Mouse (Mus musculus) ES-E14 (cell line): Measurements from ENCODE around the gene Bid. TPM values are rescaled to one million over a fixed set of nuclear protein-coding genes. Genes with fewer than 3 reads are reported as not detected.

Experiments
- DNase-seq: peaks from one replicate; pipeline ENCODE4 v3.0.0-alpha.2; 2013; ENCODE audit warnings: low read depth, low spot score
- H3K27ac ChIP-seq: 2 replicates; pipeline ENCODE4 v1.5.1; 2012; ENCODE audit warnings: low read depth, mild to moderate bottlenecking, low read length, moderate library complexity, mixed read lengths; ENCODE audit not compliant: poor library complexity, insufficient read depth, severe bottlenecking
- H3K36me3 ChIP-seq: 2 replicates; pipeline ENCODE4 v1.6.1; 2012; ENCODE audit warnings: mild to moderate bottlenecking, low read length, moderate library complexity, mixed read lengths; ENCODE audit not compliant: control insufficient read depth, poor library complexity, insufficient read depth, severe bottlenecking
- H3K4me1 ChIP-seq, 2 experiments: fragments of 150-350 bp in 1 of 2; sonication (generic) in 1 of 2; 2 replicates each; pipeline ENCODE4 v1.6.1; 2012; ENCODE audit warnings: low read length in 2 of 2, mild to moderate bottlenecking in 1 of 2, mixed read lengths in 1 of 2; ENCODE audit not compliant: control insufficient read depth in 2 of 2, insufficient read depth in 2 of 2, poor library complexity in 1 of 2
- H3K4me3 ChIP-seq, 2 experiments: fragments of 150-350 bp in 1 of 2; sonication (generic) in 1 of 2; 2 replicates each; pipeline ENCODE4 v1.5.1; 2012; ENCODE audit warnings: low read length in 2 of 2, low read depth in 1 of 2, mild to moderate bottlenecking in 1 of 2, mixed read lengths in 1 of 2; ENCODE audit not compliant: insufficient read depth in 1 of 2, poor library complexity in 1 of 2, severe bottlenecking in 1 of 2
- H3K9ac ChIP-seq: 2 replicates; pipeline ENCODE4 v1.6.1; 2012; ENCODE audit warnings: low read depth, mild to moderate bottlenecking, low read length, mixed read lengths; ENCODE audit not compliant: poor library complexity, insufficient read depth, severe bottlenecking
- H3K9me3 ChIP-seq: fragments of 150-350 bp; sonication (generic); 2 replicates; pipeline ENCODE4 v1.6.1; 2012; ENCODE audit warnings: low read depth, mild to moderate bottlenecking, low read length; ENCODE audit not compliant: control insufficient read depth, insufficient read depth
- CHD2 ChIP-seq: IDR thresholded peaks from 2 replicates; pipeline ENCODE4 v1.6.1; 2014; ENCODE audit warnings: mild to moderate bottlenecking, low read depth, low read length, inconsistent platforms
- HCFC1 ChIP-seq: IDR thresholded peaks from 2 replicates; pipeline ENCODE4 v1.6.1; 2012; ENCODE audit warnings: low read length, inconsistent platforms, borderline replicate concordance; ENCODE audit not compliant: insufficient read depth
- MAFK ChIP-seq: IDR thresholded peaks from 2 replicates; pipeline ENCODE4 v1.6.1; 2014; ENCODE audit warnings: mild to moderate bottlenecking, low read depth, low read length, inconsistent platforms; ENCODE audit not compliant: insufficient read depth
- ZC3H11A ChIP-seq: IDR thresholded peaks from 2 replicates; pipeline ENCODE4 v1.6.1; 2012; ENCODE audit warnings: low read depth, mild to moderate bottlenecking, inconsistent platforms, low read length, borderline replicate concordance
- ZNF384 ChIP-seq: IDR thresholded peaks from 2 replicates; pipeline ENCODE4 v1.6.1; 2012; ENCODE audit warnings: low read depth, low read length, inconsistent platforms
- in situ Hi-C, 2 experiments: fragments of 600-800 bp; cut with MboI; formaldehyde crosslinking; loops; one replicate each; pipeline ENCODE4 v1.15.1; 2025; ENCODE audit warnings: low sequenced_read_pairs in 2 of 2, inconsistent platforms in 1 of 2; ENCODE audit not compliant: unreplicated experiment in 2 of 2
- total RNA-seq: library from RNA; depleted of rRNA; stranded (reverse); fragments of 300-350 nt; gene quantifications from 2 replicates; pipeline ENCODE4 v1.2.3, GENCODE M21; 2012

Bid gene
- total RNA-seq, 1 experiment: 20.0 TPM

DNA sequence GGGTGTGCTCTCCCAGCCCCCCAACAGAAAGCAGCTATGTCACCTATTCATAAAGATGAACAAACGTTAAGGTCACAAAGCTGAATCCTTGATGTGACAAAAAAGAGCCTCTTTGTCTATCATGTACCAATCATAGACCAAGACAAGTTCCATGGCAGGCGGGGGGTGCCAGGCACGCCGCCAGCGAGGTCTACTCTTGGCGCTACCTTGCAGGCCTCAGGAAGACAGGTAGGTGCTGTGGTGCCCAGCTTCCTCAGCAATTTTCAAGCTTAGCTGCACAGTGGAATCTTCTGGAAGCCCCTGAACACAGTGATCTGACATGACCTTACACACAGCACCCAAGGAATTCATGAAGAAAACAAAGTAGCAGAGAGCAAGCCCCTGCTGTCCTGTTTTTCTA is 10.1 kb downstream of the Bid start:
- H3K4me3 ChIP-seq: no peak overlapping the region
- H3K27ac ChIP-seq: no peak overlapping the region
- peaks cover 5% of the 10 kb centered on the region; the same call in 1 of the 2 replicates for H3K36me3 ChIP-seq
- in situ Hi-C loops: no loop called here
- TF ChIP-seq ZC3H11A (no peak), MAFK (no peak), CHD2 (no peak), ZNF384 (no peak), HCFC1 (no peak)
- no peak for DNase-seq
- H3K9ac ChIP-seq: no peak overlapping the region
- no peaks in the 10 kb centered on the region for H3K9me3 ChIP-seq
- peaks cover 3 to 14% of the 10 kb centered on the region in 2 experiments for H3K4me1 ChIP-seq

DNA sequence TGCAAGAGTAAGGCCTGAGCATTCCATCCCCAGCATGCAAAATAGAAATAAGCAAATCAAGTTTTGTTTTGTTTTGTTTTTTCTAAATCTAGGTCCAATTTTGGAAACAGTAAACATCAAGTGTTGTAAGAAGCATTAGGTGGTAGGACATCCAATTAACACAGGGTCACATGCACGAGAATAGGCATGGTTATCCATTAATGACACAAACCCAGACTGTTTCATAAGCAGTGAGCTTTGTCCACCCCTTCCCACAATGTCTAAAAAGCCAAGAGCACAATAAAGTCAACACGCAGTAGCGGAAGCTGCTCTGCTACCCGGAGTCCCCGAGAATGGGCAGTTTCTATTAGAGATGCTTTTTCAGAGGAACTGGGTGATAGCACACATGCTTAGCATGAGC is 11.5 kb downstream of the Bid start:
- Histone ChIP-seq H3K4me3 (no peak overlapping the region), H3K4me1 (peaks cover 3 to 10% of the 10 kb centered on the region in 2 experiments), H3K27ac (no peak overlapping the region), H3K9me3 (no peaks in the 10 kb centered on the region), H3K9ac (no peak overlapping the region), H3K36me3 (peaks cover 9% of the 10 kb centered on the region)
- no peak for TF ChIP-seq CHD2
- TF ChIP-seq ZC3H11A: no peak
- no peak for TF ChIP-seq MAFK
- no peak for TF ChIP-seq HCFC1
- no peak for TF ChIP-seq ZNF384
- DNase-seq: no peak
- in situ Hi-C loops: no loop called here

DNA sequence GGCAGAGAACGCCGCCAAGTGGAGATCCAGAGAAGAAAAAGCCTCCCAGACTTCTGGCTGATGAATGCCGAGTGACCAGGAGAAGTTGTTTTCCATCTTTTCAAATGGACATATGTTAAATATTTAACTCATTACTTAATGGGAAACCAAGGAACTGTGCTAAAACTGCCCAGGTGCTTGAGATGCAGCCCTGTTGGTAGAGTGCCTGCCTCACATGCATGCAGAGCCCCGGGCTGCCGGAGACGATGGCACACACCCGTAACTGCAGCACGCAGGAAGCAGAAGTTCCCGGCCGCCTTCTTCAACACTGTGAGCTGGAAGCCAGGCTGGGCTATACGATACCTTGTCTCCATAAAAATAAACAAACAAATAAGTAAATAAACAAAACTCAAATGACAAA is 12.7 kb downstream of the Bid start:
- Histone ChIP-seq H3K4me3 (no peak overlapping the region), H3K36me3 (peaks cover 14% of the 10 kb centered on the region), H3K4me1 (peaks cover 3 to 10% of the 10 kb centered on the region in 2 experiments), H3K9ac (no peak overlapping the region), H3K9me3 (no peaks in the 10 kb centered on the region), H3K27ac (no peak overlapping the region)
- no peak for DNase-seq
- TF ChIP-seq HCFC1: no peak
- TF ChIP-seq MAFK: no peak
- no peak for TF ChIP-seq ZNF384
- TF ChIP-seq ZC3H11A: no peak
- TF ChIP-seq CHD2: no peak
- in situ Hi-C loops: no loop called here

DNA sequence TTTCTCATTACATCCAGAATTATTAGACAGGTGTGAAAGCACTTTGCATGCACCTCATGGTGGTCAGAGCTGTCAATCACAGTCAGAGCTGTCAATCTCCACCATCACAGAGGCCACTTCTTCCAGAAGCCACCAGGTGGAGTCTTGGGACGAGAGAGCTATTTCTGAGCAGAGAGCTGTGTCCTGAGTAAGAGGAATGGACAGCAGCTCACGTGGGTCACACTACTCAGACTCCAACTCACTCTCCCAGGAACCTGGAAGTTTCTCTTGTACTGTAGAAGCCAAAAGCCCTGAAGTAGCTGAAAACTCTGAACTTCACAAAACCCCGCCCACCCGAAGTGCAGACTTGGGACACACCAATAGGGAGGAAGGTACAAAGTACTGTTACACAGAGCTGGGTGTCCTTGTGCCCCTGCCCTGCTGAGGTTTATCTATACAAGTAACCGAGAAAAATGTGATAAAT is 13.2 kb downstream of the Bid start:
- Histone ChIP-seq H3K4me3 (no peak overlapping the region), H3K4me1 (peaks cover 3 to 10% of the 10 kb centered on the region in 2 experiments), H3K36me3 (peaks cover 17% of the 10 kb centered on the region), H3K9me3 (no peaks in the 10 kb centered on the region), H3K27ac (no peak overlapping the region), H3K9ac (no peak overlapping the region)
- peak; percentile 66 for DNase-seq
- TF ChIP-seq ZC3H11A (peak; percentile 29; the same call in 1 of the 2 replicates), HCFC1 (no peak)
- in situ Hi-C loops: no loop called here
